Mouse (Mus musculus): Measurements from ENCODE around the gene Zfhx2. TPM values are rescaled to one million over a fixed set of nuclear protein-coding genes. Genes with fewer than 3 reads are reported as not detected.

Zfhx2 gene
- polyA plus RNA-seq, 1 experiment, result 0.69 TPM

GRCm38 (mm10) chr14:55105836-55106809 lies 14.0 kb upstream of the Zfhx2 start, which contains the start of gene Ap1g2:
Gene Ap1g2, minus strand, starts transcription at chr14:55106593.
- no peak for DNase-seq (ENCODE audit: low read depth)

- DNase-seq (ENCODE audit: low read depth), result no peak
Observed at GRCm38 (mm10) chr14:55105386-55105785, 13.3 kb upstream of the Zfhx2 start.

DNA sequence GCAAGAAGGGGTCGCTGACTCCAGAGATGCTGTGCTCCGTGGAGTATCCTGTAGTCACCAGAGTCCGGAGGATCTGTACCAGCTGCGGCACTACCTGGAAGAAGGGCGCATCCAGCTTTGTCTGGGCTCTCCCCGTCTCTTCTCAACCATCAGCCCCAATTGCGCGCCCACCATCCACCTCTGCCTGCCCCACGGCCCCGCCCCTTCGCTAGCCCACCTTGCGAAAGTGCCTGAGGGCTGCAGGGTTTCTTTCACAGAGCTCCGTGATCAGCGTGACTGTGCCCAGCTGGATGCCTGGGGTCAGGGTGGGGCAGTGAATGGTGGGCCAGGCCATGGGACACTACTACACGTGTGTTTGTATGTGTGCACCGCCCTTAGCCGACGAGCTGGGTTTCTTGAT lies 12.2 kb upstream of the Zfhx2 start:
- no peak for DNase-seq (ENCODE audit: low read depth)

GRCm38 (mm10) chr14:55102253-55102785 lies 10.2 kb upstream of the Zfhx2 start:
- no peak for DNase-seq (ENCODE audit: low read depth)

GRCm38 (mm10) chr14:55101592-55101991 lies 9.5 kb upstream of the Zfhx2 start:
- no peak for DNase-seq (ENCODE audit: low read depth)

GRCm38 (mm10) chr14:55098067-55098466 lies 5.9 kb upstream of the Zfhx2 start:
- DNase-seq (ENCODE audit: low read depth), result no peak

DNA sequence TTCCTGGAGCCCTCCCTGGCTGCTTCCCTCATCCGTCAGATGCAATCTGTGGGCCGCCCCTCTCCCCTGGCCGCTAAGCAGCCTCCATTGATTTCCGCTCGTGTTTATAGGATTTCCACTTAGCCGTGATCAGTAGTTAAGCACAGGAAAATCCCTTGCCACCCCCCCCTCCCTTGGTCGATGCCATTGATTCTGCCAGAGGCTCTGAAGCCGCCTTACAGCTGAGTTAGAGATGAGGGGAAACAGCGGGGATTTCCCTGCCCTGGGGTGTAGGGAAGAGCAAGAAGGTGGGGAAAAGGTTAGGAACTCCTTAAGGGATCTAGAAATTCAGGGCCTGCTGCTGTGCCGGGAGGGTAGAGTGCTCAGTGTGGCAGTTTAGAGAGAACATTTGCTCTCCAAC lies 5.5 kb upstream of the Zfhx2 start:
- no peak for DNase-seq (ENCODE audit: low read depth)

DNA sequence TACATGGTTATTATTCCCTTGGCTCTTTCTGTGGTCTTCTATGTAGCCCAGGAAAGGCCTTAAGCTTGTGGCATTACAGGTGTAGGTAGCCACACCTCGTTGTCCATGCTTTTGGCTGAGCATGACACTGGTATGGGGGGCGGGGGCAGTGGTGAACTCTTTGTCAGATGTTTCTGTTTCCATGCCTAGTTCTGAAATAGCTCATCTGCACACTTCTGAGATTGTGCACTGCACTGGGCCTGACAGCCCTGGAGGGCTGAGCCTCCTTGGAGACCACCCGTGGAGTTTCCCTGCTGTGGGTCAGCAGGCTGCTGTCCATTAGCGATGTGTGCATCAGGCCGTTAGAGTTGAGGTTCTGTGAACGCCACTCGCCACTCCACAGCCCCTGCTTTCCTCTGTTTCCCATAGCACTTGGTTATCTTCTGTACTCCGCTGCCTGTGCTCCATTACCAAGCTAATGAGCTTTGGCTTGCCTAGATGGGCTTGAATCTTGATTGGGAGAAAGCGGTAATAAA lies 4.5 kb upstream of the Zfhx2 start:
- DNase-seq (ENCODE audit: low read depth), result no peak

DNA sequence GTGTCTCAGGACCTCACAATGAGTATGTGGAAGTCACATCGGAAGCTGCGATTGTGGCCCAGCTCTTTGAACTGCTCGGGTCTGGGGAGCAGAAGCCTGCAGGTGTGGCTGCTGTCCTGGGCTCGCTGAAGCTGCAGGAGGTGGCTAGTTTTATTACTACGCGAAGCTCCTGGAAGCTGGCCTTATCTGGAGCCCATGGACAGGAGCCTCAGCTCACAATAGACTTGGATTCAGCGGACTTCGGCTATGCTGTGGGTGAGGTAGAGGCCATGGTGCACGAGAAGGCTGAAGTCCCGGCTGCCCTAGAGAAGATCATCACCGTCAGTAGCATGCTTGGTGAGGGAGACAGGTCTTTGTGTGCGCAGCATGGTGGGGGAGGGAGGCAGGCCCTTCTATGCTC lies 3.5 kb upstream of the Zfhx2 start:
- no peak for DNase-seq (ENCODE audit: low read depth)

DNA sequence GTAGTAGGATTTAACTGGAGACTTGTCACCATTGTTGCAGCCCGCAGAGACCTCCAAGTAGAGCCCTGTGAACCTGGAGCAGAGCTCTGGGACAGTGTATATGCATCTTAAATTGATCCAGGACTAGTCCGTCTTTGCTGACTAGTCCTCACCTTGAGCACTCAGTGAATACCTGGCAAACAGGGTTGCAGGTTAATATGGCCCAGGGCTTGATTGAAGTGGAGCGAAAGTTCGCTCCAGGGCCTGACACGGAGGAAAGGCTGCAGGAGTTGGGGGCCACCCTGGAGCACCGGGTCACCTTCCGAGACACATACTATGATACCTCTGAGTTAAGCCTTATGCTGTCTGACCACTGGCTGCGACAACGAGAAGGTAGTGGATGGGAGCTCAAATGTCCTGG lies 3.1 kb upstream of the Zfhx2 start:
- no peak for DNase-seq (ENCODE audit: low read depth)

DNA sequence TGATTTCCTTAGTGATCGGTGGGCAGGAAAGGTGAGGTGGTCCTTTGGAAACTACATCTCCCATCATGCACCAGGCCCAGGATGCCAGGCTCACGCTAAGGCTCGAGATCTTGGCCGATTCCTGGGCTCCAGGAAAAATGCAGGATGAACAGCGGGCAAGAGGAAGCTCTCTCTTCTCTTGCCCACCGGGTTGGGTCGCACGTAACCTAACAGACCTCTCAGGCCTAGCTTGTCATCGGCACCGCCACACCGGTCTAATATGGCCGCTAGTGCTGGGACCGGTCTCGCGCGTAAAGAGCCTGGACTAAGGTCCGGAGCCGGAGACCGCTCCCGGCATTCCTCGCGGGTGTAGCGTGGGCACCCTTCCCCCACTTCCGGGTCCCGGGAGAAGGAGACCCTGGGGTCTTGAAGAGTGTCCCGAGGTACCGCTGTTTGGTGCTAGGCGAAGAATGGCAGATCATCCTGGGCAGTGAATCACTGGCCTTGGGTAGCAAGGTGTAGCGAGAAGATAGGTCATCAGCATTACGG lies 2.6 kb upstream of the Zfhx2 start, which contains the start of gene Thtpa:
Thtpa (plus strand) TSS at position 81 of the 528 bp plus-strand sequence.
- DNase-seq (ENCODE audit: low read depth), result no peak

- no peak for DNase-seq (ENCODE audit: low read depth)
Observed at GRCm38 (mm10) chr14:55093927-55094326, 1.8 kb upstream of the Zfhx2 start.

- no peak for DNase-seq (ENCODE audit: low read depth)
Observed at GRCm38 (mm10) chr14:55091209-55091865, 787 bp downstream of the Zfhx2 start.

- DNase-seq (ENCODE audit: low read depth), result no peak
Observed at GRCm38 (mm10) chr14:55089199-55089947, 2.8 kb downstream of the Zfhx2 start.

DNA sequence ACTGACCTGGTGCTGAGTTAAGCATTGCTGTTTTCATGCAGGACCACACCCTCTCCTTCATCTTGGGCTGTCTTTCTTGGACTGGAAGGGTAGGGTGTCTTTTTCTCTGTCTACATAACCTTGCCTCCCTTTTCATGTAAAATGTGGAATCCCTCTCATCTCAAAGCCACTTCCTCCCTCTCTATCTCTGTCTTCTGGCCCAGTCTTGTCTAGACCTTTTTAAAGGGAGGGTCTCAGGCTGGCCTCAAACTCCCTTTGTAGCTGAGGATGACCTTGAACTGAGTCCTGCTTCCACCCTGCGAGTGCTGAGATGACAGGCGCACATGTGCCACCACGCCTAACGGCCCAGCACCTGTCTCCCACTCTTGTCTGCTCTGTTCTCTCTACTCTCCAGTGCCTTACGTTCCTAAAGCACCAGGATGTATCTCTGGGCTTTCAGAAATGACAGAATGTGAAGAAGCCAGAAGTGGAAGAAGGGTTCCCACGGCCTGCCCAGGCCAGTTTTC lies 6.1 kb downstream of the Zfhx2 start:
- DNase-seq (ENCODE audit: low read depth), result no peak

DNA sequence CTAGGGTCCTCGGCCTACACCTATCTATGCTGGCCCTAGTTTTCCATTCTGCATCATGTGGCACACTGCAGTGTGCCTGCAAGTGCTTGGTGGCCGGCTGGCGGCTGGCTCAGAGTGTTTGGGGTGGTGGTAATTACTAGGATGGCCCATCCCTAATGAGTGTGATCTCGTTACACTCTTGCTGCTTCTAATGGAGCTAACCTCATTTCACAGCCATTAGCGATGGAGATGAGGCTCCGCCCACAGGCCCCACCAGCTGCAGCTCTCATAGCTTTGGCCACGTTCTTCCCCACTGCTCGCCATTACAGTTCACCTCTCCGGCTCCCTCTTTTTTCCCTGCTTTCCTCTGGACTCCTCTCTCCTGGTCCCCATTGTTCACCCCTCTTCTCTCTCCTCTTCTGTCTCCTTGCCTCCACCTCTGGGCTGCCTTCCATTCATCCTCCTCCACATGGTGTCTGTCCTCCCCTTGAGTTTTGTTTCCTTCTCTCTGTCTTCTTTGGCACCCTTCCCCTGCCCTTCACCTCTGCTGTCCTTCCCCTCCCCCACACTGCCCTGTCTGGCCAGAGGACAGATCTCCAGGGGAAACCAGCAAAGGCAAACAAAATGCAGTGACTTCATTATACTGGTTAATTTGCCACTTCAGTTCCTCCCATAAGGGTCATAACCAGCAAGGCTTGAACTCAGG lies 6.7 kb downstream of the Zfhx2 start:
- no peak for DNase-seq (ENCODE audit: low read depth)

DNA sequence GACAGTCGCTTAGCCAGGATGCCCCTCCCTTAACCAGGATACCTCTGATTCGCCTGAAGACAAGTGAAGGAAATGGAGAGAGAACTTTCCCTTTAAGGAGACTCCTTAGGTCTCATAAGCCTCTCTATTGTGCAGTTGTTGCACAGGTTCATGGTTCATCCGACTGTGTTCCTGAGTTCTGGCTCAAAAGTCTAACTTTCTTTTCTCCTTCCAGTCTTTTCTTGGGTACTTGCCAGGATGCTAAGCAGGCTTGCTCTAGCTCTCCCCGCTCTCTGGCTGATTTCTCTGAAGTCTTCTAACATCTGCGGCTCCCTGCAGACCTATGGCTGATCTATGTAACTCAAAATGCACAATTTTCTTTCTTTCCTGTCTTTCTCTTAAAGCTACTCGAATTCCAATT lies 8.6 kb downstream of the Zfhx2 start:
- DNase-seq (ENCODE audit: low read depth), result no peak

GRCm38 (mm10) chr14:55081105-55081504 lies 11.0 kb downstream of the Zfhx2 start:
- no peak for DNase-seq (ENCODE audit: low read depth)

DNA sequence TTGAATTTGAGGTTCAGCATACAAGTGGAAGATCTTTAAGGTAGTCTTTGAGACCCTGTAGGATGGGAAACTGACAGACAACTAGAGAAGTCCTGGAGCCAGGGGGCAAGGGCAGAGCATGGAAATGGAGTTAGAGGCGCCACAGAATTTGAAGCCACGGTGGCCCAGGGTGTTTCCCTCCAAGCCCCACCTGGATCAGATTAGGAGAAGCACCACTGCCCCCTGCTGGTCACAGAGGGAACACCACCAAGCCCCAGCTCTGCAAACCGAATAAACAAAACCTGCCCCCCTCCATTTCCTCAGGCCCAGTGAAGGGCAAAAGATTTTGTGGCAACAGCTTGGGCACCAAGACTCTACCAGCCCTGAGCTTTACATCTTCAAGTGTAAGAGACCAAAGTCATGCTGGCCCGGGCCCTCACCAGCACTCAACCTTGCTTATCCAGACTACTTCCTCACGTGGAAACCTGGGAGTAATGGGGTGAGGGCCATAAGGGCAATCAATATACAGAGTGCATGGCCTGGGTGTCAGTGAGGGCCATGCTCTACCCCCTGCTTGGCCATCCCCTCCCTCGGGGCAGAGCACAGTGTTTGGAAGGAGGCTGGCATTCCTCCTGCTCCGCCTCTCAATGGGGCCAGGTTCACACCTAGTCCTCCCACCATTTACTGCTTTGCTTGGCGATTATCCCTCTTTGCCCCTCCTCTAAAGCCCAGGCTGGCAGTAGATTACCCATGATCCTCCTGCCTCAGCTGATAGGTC lies 12.7 kb downstream of the Zfhx2 start:
- no peak for DNase-seq (ENCODE audit: low read depth)

Data from gonadal fat pad, adult 2 months (tissue).